Mouse (Mus musculus) heart, embryonic 16.5 days (tissue): ENCODE measurements around the gene Tspan31. TPM values are rescaled to one million over a fixed set of nuclear protein-coding genes. Genes with fewer than 3 reads are reported as not detected.

Experiments used
- ATAC-seq: fragments of 200-750 bp; cut with Nextera tagmentation; replicated peaks from 2 replicates; pipeline ENCODE4 v1.8.0; 2017; ENCODE audit warnings: moderate number of reproducible peaks; ENCODE audit not compliant: insufficient read depth, low FRiP score; ENCODE audit errors: extremely low read depth
- H3K27ac ChIP-seq: fragments of 300-500 bp; sonication (generic); 2 replicates; pipeline ENCODE4 v1.5.1; 2014; ENCODE audit warnings: mild to moderate bottlenecking, low read length, control low read depth, moderate library complexity
- H3K27me3 ChIP-seq: fragments of 300-500 bp; sonication (generic); 2 replicates; pipeline ENCODE4 v1.6.1; 2014; ENCODE audit warnings: low read length, mixed read lengths; ENCODE audit not compliant: control insufficient read depth, insufficient read depth
- H3K36me3 ChIP-seq: fragments of 300-500 bp; sonication (generic); 2 replicates; pipeline ENCODE4 v1.6.1; 2014; ENCODE audit not compliant: control insufficient read depth, insufficient read depth
- H3K4me1 ChIP-seq: fragments of 300-500 bp; sonication (generic); 2 replicates; pipeline ENCODE4 v1.6.1; 2014; ENCODE audit warnings: low read length, mixed read lengths; ENCODE audit not compliant: control insufficient read depth, insufficient read depth
- H3K4me2 ChIP-seq: fragments of 300-500 bp; sonication (generic); 2 replicates; pipeline ENCODE4 v1.6.1; 2014; ENCODE audit warnings: low read depth, mild to moderate bottlenecking, control low read depth, low read length
- H3K4me3 ChIP-seq: fragments of 300-500 bp; sonication (generic); 2 replicates; pipeline ENCODE4 v1.5.1; 2014; ENCODE audit warnings: mild to moderate bottlenecking, control low read depth, low read length
- H3K9ac ChIP-seq: fragments of 300-500 bp; sonication (generic); 2 replicates; pipeline ENCODE4 v1.6.1; 2014; ENCODE audit warnings: low read length, control low read depth
- H3K9me3 ChIP-seq: fragments of 300-500 bp; sonication (generic); replicated peaks from 2 replicates; pipeline ENCODE4 v1.6.1; 2016; ENCODE audit warnings: low read length; ENCODE audit not compliant: control insufficient read depth
- WGBS: fragments of 180-500 bp; shearing (Covaris S2); extraction: QIAGEN DNeasy Blood & Tissue Kit; methylation state at CpG from one replicate; pipeline ENCODE4 v1.1.7; 2014; 5-methylcytosine and 5-hydroxymethylcytosine counted together
- polyA plus RNA-seq: library from polyadenylated mRNA; unstranded; fragments of >200 nt; fragmentation: Nextera tagmentation; extraction: Ambion mirVana; gene quantifications from 2 replicates; pipeline ENCODE4 v1.2.1, GENCODE M21; 2015

Gene Tspan31
- polyA plus RNA-seq, 1 experiment from 2014 or later = 112 TPM

GRCm38 (mm10) chr10:127090560-127091411, 20.7 kb upstream of the Tspan31 start:
- ATAC-seq = peak; percentile 20; the same call in 1 of the 2 replicates
- Histone ChIP-seq H3K9ac (no peak overlapping the region), H3K27ac (no peak overlapping the region), H3K36me3 (peaks cover under 1% of the 10 kb centered on the region), H3K4me2 (peak overlapping the region; percentile 49), H3K4me3 (peak overlapping the region; percentile 32), H3K9me3 (no peaks in the 10 kb centered on the region), H3K27me3 (peaks cover 56% of the 10 kb centered on the region), H3K4me1 (peaks cover 15% of the 10 kb centered on the region)
- 15% methylated on average over 57 of the region's 57 CpGs for WGBS

DNA sequence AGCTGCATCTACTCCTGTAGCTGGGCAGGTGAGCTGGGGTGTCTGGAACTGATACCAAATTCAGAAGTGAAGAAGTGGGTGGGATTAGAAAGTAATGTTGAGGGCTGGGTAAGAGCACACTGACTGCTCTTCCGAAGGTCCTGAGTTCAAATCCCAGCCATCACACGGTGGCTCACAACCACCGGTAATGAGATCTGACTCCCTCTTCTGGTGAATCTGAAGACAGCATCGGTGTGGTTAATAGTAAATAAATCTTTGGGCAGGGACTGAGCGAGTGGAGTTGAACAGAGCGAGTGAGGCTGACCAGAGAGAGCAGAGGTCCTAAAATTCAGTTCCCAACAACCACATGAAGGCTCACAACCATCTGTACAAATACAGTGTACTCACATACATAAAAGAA, 15.6 kb upstream of the Tspan31 start:
- Histone ChIP-seq H3K9me3 (no peaks in the 10 kb centered on the region), H3K27ac (no peak overlapping the region)

DNA sequence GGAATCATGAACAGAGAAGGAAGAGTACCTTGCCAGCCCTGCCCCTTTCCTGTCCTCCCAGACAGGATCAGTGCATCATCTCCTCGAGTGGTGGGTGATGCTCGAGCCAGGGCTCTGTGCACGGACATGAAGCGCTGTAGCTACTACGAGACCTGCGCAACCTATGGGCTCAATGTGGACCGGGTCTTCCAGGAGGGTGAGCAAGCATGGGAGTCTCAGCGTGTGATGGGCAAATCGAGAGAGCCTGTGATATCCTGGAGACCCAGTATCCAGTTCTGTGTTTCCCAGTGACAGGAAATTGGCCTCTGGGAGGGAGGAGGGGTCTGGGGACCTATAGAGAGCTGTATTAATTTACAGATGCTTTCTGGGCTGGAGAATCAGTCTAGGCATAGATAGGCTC, 15.0 kb upstream of the Tspan31 start:
- H3K27me3 ChIP-seq = peaks cover 56% of the 10 kb centered on the region
- peaks cover 4% of the 10 kb centered on the region; the same call in 1 of the 2 replicates for H3K4me1 ChIP-seq
- H3K27ac ChIP-seq = no peak overlapping the region
- no peaks in the 10 kb centered on the region for H3K36me3 ChIP-seq
- no peaks in the 10 kb centered on the region for H3K9me3 ChIP-seq
- no peak for ATAC-seq
- H3K4me3 ChIP-seq = no peak overlapping the region
- no peak overlapping the region for H3K9ac ChIP-seq
- 76% methylated on average over 9 of the region's 9 CpGs for WGBS
- H3K4me2 ChIP-seq = no peak overlapping the region

More for the DNA sequence above, 15.6 kb upstream of the Tspan31 start:
- peaks cover 56% of the 10 kb centered on the region for H3K27me3 ChIP-seq
- H3K4me3 ChIP-seq = no peak overlapping the region
- H3K4me2 ChIP-seq = no peak overlapping the region
- H3K36me3 ChIP-seq = no peaks in the 10 kb centered on the region
- H3K9ac ChIP-seq = no peak overlapping the region
- 60% methylated on average over 6 of the region's 6 CpGs for WGBS
- ATAC-seq = no peak
- peaks cover 3% of the 10 kb centered on the region; the same call in 1 of the 2 replicates for H3K4me1 ChIP-seq

DNA sequence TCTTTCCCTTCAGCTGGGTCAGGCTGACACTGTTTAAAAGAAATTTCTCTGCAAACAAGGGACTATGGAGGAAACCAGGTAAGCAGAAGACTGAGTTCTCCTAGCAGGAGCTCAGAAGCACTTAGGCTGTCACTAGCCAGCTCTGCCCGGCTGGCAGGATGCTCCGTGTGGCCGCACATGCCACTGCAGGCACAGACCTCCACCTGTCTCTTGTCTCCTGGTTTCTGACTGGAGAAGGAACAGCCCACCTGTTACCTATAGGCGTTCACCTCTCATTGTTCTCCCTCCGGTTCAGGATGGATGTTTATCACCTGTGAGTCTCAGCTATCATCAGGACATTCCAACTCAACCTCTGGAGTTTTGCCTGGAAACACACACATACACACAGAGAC, 13.8 kb upstream of the Tspan31 start:
- 42% methylated on average over 5 of the region's 5 CpGs for WGBS

DNA sequence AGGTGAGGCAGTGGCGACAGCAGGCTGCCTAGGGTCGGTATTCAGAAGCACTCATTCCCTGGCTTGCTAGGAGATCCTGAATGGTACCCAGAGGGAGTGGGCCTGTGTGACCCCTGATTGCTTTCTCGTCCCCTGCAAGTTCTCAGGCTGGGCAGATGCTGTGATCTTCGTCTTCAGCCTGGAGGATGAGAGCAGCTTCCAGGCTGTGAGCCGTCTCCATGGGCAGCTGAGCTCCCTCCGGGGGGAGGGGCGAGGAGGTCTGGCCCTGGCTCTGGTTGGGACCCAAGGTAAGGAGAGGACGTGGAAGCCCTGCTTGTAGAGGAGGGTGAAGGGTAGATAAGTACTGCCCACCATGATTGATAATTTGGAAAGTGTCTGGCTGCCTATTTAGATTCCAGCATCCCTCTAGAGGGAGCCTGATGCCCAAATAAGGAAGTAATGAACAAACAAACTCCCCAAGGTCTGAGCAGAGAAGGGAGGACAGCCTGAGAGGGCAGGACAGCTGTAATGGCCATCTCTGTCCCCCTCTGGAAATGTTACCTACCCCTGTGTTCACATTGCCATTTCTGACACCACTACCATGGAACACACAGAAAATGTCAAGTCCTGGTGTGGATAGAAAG, 13.3 kb upstream of the Tspan31 start:
- H3K4me3 ChIP-seq = no peak overlapping the region
- ATAC-seq = no peak
- no peaks in the 10 kb centered on the region for H3K9me3 ChIP-seq
- 35% methylated on average over 8 of the region's 8 CpGs for WGBS
- H3K4me2 ChIP-seq = no peak overlapping the region
- H3K9ac ChIP-seq = no peak overlapping the region
- no peak overlapping the region for H3K27ac ChIP-seq
- no peaks in the 10 kb centered on the region for H3K36me3 ChIP-seq
- H3K27me3 ChIP-seq = peaks cover 61% of the 10 kb centered on the region
- H3K4me1 ChIP-seq = peaks cover 12% of the 10 kb centered on the region

More for the DNA sequence above, 13.8 kb upstream of the Tspan31 start:
- H3K9me3 ChIP-seq = no peaks in the 10 kb centered on the region
- no peak overlapping the region for H3K4me2 ChIP-seq
- H3K27ac ChIP-seq = no peak overlapping the region
- ATAC-seq = no peak
- no peaks in the 10 kb centered on the region for H3K36me3 ChIP-seq
- H3K9ac ChIP-seq = no peak overlapping the region
- peaks cover 56% of the 10 kb centered on the region for H3K27me3 ChIP-seq
- no peak overlapping the region for H3K4me3 ChIP-seq
- peaks cover 12% of the 10 kb centered on the region for H3K4me1 ChIP-seq

DNA sequence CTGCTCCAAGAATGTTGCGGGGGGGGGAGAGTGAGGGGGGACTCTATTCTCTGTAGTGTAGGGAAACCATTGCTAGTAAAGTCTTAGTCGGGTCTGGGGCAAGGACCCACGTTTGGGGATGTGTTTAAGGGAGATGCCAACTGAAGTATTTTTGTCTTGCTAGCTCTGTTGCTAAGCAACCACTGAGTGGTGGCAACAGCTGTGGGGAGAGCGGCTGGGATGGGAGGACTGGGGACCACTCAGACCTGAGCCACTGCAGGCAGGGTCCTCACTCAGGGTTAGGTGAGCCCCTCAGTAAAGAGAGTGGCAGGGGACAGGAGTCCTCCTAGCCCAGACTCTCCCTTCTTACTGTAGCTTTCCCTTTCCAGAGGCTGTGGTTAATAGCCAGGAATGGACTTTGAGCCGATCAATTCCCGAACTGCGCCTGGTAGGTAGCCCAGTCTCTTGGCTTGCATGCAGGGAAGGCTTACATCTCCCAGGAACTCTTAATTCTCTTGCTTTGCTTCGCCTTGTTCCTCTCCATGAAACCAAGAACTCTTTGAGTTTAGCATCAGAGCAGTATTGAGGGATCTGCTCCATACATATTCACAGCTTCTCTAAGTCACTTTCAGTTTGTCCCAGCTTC, 12.0 kb upstream of the Tspan31 start:
- Histone ChIP-seq H3K4me3 (peak overlapping the region; percentile 25; the same call in 1 of the 2 replicates), H3K4me2 (no peak overlapping the region), H3K27me3 (peaks cover 65% of the 10 kb centered on the region), H3K36me3 (no peaks in the 10 kb centered on the region), H3K9ac (no peak overlapping the region; the same call in 1 of the 2 replicates), H3K27ac (no peak overlapping the region), H3K9me3 (no peaks in the 10 kb centered on the region), H3K4me1 (peaks cover 12% of the 10 kb centered on the region)
- no peak for ATAC-seq
- 35% methylated on average over 8 of the region's 8 CpGs for WGBS

DNA sequence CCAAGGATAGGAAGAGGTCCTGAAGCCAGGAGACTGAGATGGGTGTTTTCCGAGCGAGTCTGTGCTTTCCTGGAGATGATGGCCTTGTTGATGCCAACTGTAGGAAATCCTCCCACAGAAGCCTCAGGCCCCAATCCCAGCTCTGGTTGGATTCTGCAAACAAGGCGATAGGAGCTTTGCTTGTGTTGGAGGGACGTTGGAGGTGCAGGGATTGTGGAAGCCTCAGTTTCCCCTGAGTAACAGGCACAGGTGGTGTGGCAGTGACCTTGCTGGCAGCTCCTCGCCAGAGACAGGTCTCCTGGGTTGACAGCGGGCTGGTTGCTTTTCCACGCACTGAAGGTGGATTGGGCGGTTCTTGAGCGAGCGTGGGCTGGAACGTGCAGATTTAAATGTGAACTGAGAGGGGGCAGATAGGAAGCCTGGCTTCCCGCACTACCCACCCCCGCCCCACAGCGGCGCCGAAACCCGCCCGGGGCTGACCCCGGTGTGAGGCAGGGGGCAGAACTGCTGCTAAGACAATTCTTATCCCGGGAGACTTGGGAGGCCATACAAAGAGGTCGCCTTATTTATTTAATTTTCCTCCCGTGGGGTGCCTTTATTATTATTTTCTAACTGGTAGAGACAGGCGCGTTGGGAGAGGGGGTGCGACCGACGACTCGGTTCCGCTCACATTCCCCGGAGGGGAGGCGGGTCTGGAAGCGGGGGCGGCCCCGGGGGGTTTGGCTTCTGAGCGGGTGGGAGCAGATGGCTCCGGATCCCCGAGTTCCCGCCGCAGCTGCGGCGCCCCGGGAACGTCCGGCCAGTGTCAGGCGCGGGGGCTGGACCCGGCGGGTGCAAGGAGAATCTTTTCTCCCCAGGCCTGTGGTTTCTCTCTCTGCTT, 11.1 kb upstream of the Tspan31 start:
- no peak for ATAC-seq
- Histone ChIP-seq H3K36me3 (no peaks in the 10 kb centered on the region), H3K4me2 (peak overlapping the region; percentile 59), H3K27ac (no peak overlapping the region), H3K9ac (peak overlapping the region; percentile 36; the same call in 1 of the 2 replicates), H3K27me3 (peaks cover 74% of the 10 kb centered on the region), H3K4me1 (peaks cover 12% of the 10 kb centered on the region), H3K4me3 (peak overlapping the region; percentile 25), H3K9me3 (no peaks in the 10 kb centered on the region)
- 8% methylated on average over 48 of the region's 48 CpGs for WGBS

DNA sequence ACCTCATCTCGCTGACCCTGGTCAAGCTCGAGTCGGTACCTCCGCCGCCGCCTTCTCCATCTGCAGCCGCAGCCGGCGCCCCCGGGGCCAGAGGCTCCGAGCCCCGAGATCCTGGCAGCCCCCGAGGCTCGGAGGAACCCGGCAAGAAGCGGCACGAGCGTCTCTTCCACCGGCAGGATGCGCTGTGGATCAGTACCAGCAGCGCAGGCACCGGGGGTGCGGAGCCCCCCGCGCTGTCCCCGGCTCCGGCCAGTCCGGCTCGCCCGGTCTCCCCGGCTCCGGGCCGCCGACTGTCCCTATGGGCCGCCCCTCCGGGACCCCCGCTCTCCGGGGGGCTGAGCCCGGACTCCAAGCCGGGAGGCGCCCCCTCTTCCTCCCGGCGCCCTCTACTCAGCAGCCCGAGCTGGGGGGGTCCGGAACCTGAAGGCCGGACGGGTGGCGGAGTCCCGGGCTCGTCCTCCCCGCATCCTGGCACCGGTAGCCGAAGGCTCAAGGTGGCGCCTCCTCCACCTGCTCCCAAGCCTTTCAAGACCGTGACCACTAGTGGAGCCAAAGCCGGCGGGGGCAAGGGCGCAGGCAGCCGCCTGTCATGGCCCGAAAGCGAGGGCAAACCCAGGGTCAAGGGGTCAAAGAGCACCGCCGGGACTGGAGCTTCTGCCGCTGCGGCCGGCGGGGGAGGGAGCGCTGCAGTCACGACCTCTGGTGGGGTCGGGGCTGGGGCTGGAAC, 9.8 kb upstream of the Tspan31 start:
- peaks cover 82% of the 10 kb centered on the region for H3K27me3 ChIP-seq
- H3K4me3 ChIP-seq = peak overlapping the region; percentile 47
- H3K27ac ChIP-seq = no peak overlapping the region
- H3K4me2 ChIP-seq = peak overlapping the region; percentile 66
- ATAC-seq = no peak
- no peaks in the 10 kb centered on the region for H3K9me3 ChIP-seq
- no peaks in the 10 kb centered on the region for H3K36me3 ChIP-seq
- WGBS = 9% methylated on average over 69 of the region's 70 CpGs
- H3K4me1 ChIP-seq = peaks cover 12% of the 10 kb centered on the region
- H3K9ac ChIP-seq = peak overlapping the region; percentile 26; the same call in 1 of the 2 replicates
